Mouse (Mus musculus) B cell, adult 2 months (primary cell): Measurements from ENCODE around the gene Gm12248.
A peak's percentile ranks its signal among the peaks of the same experiment; 100 is the strongest.
"Not testable (repeated sequence)": the region's sequence is repeated elsewhere in the genome, so short reads cannot be mapped to it uniquely, and the experiment has no call there.

ENCODE experiments used
- DNase-seq, 2 experiments: peaks; one replicate each; pipeline ENCODE4 v3.0.0; 2022

The Gm12248 gene

GRCm38 (mm10) chr11:58101194-58101720, 8.3 kb upstream of the Gm12248 start:
- no peak for DNase-seq

DNA sequence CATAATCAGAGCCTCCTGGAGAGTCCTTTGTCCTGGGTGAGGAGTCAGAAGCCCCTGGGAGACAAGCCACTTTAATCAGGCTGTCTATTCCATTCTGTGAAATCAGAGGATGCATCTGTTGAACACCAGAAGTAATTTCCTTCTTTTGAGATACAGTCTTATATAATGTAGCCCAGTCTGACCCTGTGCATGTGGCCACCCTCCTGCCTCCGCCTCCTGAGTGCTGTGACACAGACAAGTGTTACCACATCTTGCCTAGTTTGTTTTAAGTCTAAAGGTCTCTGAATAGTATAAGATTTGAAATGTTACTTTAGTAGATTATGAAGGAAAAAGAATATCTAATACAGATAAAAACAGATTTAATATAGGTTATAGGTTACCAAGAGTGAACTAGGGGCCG, 7.1 kb upstream of the Gm12248 start:
- DNase-seq = no peak

DNA sequence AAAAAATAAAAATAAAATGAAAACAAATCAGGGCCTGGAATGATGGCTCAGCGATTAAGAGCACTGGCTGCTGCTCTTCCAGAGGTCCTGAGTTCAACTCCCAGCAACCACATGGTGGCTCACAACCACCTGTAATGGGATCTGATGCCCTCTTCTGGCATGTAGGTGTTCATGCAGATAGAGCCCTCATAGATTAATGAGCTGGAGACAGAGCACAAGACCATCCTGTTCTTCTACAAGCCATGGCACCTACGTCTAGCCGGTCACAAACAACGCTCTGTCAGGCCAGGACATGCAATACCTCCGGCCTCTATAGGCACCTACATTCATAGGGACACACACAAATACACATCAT, 5.4 kb upstream of the Gm12248 start:
- peak; percentile 46 to 52 for DNase-seq

- DNase-seq = peak; percentile 39 to 48
These were observed 4.9 kb upstream of the Gm12248 start for GRCm38 (mm10) chr11:58097621-58098365.

GRCm38 (mm10) chr11:58096821-58097620, 4.1 kb upstream of the Gm12248 start:
- peak in 1 of 2 experiments; percentile 9 for DNase-seq

DNA sequence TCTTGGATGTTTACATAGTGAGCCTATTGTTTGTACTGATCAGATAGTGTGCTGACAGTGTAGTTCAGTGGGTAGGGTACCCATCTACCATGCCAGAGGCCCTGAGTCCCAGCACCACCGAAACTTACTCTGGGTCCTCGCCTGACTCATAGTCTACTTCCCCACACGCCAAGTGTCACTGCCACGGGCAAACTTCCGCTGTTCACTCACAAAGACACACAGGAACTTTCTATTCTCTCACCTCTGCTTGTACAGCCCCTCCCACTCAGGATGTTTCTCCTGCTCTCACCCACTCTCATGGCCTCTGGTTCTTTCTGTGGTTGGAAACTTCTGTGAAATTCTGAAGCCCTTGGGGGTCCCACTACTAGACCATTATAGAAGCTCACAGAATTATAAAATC, 3.2 kb upstream of the Gm12248 start:
- DNase-seq = peak; percentile 52 to 58

DNA sequence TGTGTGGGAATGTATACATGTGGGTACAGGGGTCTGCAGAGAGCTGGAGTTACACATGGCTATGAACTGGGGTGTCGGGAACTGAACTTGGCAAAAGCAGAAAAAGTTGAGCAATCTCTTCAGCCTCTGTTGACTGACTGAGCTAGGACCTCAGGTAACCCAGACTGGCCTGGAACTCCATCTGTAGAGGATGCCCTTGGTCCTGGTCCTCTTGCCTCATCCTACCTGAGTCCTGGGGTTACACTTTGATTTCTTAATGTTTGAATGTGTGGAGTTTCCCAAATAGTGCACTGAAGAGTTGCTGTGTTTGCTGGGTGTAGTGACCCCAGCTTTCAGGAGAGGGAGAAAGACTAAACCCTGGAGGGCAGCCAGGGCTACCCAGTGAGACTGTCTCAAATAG, 2.6 kb upstream of the Gm12248 start:
- DNase-seq = no peak

- no peak for DNase-seq
These were observed 1.8 kb upstream of the Gm12248 start for GRCm38 (mm10) chr11:58094766-58095165.

GRCm38 (mm10) chr11:58092541-58092940, 393 bp downstream of the Gm12248 start:
- DNase-seq = no peak

DNA sequence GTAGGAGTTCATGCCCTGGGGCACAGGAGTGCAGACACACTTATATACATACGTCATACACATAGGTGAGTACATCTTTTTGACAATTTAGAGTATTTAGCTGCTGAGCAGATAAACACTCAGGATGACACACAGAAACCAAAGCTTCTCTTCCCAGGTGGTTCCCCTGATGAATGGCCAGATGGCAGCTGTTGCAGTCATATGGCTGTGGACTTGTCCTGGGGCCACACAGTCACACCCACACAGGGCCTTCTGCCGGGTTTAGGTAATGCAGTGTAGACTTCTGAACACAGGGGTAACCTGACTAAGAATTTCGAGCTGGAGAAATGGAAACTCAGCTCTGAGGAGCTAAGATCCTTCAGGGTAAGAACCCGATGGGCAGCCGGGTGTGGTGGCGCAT, 11.2 kb downstream of the Gm12248 start:
- DNase-seq = no peak

GRCm38 (mm10) chr11:58077270-58077669, 15.7 kb downstream of the Gm12248 start:
- DNase-seq = no peak

- DNase-seq = no peak
These were observed 20.0 kb downstream of the Gm12248 start for GRCm38 (mm10) chr11:58072978-58073377.

DNA sequence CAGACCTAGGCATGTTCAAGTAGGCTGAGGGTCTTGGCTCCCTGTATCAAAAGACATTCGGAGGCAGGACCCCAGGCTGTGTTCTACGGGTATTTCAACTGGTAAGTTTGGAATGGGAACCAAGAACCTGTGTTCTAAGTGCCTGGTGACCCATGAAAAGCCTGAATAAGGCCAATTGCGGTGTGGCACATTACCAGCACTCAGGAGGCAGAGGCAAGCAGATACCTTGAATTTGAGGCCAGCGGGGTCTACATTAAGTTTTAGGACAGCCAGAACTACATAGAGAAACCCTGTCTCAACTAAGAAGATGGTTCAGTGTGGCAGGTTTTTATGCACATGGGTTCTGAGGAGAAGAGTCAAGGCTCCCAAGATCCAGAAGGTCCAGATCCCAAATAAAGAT, 27.9 kb downstream of the Gm12248 start:
- DNase-seq = no peak

GRCm38 (mm10) chr11:58062586-58062985, 30.3 kb downstream of the Gm12248 start:
- DNase-seq = no peak

GRCm38 (mm10) chr11:58061218-58061617, 31.7 kb downstream of the Gm12248 start:
- not testable (repeated sequence) for DNase-seq

DNA sequence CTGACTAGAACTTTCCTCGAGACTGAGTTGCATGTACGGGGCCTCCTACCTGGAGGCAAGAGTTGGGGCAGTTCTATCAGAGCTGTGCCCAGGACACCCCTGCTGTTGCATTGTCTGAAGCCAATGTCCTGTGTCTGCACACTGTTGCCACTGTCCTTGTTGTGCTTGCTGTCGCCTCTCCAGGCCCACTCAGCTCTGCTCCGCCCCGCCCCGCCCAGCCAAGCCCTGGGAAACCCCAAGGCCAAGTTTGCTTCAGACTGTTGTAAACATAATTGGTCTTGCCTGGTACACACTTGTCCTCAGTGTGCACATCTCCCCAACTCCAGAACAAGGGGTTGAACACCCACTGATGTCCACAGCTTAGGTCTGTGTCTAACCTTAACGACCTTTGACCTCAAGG, 33.2 kb downstream of the Gm12248 start:
- not testable (repeated sequence) for DNase-seq

DNA sequence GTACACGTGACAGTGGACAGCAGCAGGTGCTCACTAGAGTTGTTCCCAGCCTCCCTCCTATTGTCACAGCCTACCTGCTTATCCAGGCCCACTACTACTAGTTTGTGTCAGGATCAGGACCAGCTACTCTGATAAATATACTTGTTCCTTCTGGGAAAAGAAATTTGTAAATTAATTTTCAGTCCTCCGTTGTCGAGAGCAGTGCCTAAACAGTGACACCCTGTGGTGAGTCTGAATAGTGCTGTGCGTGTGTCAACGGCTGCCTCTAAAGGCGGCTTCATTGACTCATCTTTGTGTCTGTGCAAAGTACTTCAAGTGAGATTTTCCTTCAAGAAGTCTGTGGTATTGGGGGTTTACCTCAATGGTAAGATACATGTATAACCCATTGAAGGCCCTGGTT, 35.5 kb downstream of the Gm12248 start:
- peak; percentile 56 to 66 for DNase-seq

GRCm38 (mm10) chr11:58046438-58046837, 46.5 kb downstream of the Gm12248 start:
- peak; percentile 27 to 34 for DNase-seq

DNA sequence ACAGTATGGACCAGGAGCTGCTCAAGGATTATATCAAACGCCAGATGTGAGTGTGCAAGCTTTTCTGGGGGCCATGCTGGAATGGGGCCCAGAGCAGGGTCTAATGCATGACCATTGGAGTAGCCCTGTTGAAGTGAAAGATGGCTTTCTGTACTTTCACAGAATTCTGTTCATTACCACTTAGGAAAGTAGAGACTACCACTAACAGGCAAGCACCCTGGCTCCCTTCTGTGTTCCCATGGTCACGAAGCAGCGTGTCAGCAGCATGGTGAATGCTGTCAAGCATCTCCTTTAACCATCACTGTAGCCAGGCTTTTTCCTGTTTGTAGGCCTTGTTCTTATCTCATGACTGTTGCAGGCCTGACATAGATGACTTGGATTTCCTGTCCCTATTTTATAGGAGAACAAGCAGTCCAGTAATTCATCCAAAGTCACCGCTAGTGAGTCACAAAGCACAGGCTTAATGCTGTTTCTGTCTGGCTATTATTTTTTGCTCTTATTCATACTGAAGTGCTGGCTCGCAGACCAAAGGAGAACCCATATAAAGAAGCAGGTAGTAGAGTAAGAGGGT, 50.0 kb downstream of the Gm12248 start:
- no peak for DNase-seq

DNA sequence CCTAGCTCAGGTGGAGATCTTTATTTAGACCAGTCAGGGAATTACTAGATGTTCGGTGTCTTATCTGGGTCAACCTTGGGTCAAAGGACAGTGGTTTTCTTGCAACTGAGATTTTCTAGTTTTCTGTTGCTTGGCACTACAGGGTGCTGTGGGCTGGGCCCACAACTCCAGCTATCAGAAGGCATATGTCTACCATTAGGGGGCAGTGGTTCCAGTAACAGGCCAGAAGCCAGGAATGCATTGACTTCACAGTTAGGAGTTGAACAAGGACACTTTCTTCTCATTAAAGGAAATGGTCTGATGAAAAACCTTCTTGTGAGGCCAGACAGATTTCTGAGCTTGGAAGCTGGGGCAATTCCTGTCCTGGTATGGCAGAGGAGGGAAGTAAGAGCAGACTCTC, 53.9 kb downstream of the Gm12248 start:
- DNase-seq = peak; percentile 37 to 44

GRCm38 (mm10) chr11:58033635-58034034, 59.3 kb downstream of the Gm12248 start:
- no peak for DNase-seq

- DNase-seq = peak in 1 of 2 experiments; percentile 32
These were observed 61.8 kb downstream of the Gm12248 start for GRCm38 (mm10) chr11:58031176-58031575.

DNA sequence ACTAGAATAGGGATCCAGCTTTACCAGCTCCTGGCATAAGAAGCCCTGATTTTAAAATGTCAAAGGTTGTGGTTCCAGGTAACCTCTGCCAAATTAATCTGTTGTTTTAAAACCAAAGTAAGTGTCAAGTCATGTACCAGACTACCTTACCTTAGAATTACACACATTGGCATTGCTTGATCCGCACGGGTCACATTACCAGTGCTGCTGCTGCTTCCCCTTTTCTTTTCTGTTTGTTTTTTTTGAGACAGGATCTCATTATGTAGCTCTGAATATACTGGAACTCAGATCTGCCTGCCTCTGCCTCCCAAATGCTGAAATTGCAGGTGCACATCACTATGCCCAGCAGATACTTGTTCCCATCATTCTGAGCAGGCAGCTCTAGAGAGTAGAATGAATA, 63.1 kb downstream of the Gm12248 start:
- DNase-seq = peak in 1 of 2 experiments; percentile 19

DNA sequence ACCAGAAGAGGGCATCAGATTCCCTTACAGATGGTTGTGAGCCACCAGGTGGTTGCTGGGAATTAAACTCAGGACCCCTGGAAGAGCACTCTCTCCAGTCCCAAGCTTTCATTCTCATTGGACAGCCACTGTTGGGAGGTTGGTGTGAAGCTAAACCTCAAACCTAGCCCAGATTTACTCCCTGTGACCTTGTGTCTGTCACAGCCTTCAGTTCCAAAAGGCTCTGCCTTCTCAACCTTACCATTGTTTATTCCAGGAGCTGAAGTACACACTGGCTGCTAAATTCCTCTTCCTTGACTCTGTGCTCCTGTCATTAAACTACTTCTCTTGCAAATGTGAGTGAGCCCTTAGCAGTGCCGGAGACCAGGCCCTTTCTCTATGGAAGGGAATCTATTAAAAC, 64.0 kb downstream of the Gm12248 start:
- no peak for DNase-seq
